Mouse (Mus musculus) c-Kit-positive CD71-positive TER-119-negative erythroid progenitor cells, embryonic 14.5 days (primary cell): ENCODE results near the gene Otoa.

Experiments used
- DNase-seq: peaks from one replicate; pipeline ENCODE4 v3.0.0-alpha.2; 2013; ENCODE audit warnings: low read depth

The Otoa gene

DNA sequence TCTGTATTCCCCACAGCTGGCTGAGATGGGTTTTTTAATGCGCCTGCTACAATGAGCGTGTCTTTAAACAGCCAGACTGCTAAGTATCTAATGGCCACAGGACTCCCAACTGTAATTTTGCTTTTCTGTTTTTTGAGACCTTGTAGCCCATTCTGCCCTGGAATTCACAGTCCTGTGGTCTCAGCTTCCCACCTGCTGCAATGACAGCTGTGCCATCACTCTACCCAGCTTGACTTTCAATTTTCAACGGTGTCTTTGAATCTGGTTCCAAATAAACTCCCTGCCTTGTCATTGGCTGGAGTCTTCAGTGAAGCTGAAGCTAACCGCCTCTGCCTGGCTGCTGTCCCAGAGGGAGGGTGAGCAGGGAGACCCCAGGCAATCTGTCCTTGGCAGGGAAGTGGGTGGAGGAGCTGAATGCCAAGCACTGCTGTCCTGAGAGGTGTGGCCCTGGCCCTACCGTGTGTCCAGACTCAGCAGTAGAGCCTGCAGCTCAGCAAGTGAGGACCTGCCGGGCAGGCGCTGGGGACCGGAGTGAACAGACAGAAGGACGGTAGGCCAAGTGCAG is 1.6 kb downstream of the Otoa start:
- DNase-seq: no peak

DNA sequence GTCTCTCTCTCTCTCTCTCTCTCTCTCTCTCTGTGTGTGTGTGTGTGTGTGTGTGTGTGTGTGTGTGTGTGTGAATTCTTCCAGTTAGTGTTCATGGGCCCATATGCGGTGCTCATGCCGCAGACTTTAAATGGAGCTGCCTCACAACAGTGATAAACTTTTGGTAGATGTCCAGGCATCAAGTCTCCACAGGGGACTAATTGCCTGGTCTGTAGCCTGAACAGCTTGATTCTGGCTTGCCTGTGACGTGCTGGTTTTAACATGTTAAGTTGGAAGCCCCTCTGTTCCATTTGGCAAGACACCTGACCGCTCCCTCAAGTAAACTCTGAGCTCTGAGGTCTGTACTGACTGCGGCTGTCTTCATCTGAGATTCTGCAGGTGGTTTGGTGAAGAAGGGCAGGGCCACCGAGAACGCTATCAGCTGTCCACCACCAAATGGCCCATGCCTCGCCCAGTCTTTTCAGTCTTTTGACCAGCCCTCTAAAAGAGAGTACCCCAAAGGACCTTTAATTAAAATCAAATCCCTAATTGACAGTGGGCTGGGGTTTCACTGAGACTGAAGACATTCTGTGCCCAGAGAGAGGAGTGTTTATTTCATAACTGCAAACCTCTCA is 3.5 kb downstream of the Otoa start:
- DNase-seq: no peak

DNA sequence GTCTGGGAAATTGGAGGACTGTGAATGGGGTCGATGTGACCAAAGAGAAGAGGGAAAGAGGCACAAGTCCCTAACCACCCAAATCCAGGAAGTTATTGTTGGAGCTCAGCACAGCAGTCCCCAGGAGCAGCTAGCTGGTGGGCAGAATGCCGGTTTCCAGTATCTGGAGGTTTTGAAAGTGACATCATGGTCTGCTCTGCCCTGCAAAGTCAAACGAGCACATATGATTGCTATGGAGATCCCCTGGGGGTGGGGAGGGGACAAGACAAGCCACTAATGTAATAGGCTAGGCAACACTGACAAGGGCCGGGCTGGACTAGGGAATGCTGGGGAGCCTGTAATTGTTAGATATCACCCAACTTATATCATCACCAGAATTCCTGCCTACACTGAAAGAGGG is 4.0 kb downstream of the Otoa start:
- DNase-seq: no peak

DNA sequence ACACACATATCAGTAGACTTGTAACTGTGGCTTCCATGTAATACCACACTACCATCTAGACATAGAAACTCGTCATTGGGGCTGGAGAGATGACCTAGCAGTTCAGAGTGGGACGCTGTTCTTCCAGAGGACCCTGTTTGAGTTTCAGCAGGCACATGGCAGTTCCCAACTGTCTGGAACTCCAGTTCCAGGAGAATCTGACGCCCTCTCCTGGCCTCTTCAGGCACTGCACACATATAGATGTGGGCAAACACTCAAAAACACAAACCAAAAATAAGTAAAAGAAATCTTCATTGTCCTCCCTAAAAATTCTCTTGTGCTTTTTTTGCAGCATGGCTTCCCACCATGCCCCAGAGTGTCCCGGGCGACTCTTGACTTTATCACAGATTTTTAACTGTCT is 7.3 kb downstream of the Otoa start:
- no peak for DNase-seq

DNA sequence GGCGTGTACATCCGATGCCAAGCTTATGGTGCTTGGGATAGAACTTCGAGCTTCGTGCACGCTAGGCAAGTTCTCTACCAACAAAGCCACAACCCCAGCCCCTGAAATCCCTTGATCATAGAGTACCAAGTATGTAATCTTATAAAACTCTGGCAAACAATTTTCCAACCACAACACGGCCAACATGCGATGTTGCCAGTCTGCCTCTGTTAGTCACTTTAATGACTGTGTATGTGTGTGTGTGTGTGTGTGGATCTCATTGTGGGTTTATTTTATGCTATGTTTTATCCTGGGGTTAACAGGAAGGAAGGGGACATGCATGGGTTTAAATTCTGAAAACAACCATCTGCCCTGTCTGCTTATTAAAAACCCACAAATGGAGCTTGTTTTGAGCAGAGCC is 9.3 kb downstream of the Otoa start:
- DNase-seq: no peak

DNA sequence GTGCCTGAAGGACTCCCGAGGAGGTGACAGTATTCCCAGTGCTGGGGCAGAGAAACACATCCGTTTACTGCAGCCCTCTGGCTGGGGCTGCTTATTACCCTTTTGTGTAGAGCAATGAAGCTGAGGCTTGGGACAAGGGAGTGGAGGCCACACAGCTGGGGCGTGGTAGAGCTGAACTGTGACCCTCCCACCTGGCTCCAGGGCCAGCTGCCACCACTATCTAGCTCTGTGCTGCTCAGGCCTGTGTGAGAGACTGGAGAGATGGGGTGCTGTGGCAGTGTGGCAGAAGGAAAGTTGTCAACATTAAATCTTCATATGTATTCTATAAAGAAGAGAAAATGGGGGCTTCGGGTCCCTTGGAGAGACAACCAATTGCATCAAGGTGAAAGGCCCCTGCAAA is 11.6 kb downstream of the Otoa start:
- no peak for DNase-seq

DNA sequence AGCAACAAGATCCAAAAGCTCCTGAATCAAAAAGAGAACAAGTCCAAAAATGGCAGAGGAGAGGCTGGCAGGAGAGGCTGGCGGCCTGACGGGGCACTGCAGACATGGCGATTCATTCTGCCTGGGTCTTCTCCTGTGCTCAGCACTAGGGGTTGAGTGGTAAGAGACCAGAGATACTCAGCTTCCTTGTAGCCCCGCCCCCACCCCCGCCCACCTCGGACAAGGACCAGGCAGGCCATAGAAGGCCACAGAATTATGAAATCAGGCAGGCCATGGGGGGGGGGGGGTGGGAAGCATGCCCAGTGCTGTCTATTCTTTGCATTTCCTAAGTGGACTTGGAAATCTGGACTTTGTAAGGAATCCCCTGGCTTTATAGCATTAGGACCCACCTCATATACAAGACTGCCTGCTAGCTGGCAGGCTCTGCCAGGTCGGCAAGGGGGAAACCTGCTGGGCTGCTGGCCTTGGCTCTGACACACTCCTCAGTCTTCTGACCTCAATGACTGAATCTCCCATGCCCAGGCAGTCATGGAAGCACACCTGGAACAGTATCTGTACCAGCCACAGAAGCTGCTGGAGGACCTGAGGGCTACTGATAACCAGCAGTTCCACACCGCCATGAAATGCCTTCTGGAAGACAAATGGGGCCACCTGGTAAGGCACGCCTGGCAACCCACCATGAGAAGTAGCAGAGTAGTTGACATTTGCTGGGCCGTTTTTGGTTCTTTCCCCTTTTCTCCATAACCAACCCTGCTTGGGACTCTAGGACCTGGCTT is 17.4 kb downstream of the Otoa start:
- no peak for DNase-seq

DNA sequence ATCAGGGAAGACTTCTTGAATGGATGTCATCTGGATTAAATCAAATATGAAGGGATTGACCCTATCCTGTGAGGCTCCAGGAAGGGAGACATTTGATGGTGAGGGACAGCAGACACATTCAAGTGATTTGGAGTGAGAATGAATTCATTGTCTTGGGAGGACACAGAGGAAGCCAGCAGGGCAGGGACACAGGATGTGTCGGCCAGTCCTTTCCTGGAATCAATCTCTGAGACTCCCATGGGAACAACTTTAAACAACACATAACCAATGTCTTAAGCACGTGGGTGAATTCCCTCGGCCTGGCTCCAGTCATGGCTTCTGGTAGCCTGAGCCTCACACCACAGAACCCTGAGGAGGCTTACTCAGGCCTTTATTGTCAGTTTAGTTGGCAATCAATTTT is 26.4 kb downstream of the Otoa start:
- no peak for DNase-seq

DNA sequence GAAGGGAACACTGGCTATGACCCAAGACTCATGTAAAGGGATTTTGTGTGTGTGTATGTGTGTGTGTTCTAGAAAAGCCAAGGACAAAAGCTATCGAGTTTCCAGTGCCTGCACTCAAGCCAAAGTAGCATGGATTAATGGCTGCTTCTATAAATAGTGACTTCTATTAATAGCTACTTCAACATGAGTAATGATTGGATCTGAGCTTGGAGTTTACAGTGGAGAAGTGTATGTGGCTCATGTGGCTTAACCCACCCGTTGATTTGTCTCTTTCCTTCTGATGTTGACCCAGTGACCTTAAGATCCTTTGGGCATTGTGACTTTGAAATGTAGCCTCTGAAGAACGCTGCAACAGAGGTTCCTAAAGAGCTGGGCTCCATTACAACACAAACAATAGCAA is 29.9 kb downstream of the Otoa start:
- DNase-seq: no peak

DNA sequence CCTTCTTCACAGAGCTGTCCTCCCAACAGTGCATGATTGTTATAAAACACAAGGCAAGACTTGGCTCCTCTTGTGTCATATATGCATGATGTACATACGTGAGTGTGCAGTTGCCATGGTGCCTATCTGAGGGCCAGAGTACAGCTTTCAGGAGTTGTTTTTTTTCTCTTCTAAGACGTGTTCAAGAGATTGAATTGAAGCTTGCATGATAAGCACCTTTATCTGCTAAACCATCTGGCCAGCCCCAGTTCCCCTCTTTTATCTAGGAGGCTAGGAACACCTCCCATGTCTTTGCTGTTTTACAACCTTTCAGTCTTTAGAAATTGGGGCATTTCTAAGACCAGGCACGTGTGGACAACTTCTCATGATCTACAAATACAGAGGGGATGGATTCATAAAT is 30.3 kb downstream of the Otoa start:
- DNase-seq: peak; percentile 38

DNA sequence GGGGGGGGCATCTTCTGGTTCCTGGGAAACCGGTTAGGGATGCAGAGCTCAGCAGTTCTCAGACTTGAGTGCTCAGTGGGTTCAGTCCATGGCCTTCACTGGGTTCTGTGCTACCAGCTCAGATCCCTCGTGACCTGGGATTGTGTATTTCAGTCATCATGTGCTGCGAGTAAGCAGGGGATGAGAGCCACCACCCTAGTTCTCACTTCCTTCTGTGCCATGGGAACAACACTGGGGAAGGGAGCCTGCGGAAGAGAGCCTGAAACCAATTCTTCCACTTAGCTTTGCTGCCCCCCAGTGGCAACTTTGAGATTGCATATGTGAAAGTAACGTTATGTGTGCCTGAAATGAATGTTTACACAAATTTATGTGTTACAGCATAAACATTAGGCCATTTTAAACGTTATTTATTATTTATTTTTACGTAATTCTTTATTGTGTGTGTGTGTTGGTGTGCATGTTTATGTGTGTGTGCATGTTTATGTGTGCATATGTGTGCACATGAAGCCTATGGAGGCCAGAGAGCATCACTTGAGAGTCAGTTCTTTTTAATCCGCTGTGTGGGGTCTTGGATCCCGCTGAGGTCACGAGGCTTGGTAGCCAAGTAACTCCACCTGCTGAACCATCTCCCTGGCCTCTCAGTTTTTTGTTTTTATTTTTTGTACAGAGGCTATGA is 38.8 kb downstream of the Otoa start:
- peak; percentile 66 for DNase-seq

DNA sequence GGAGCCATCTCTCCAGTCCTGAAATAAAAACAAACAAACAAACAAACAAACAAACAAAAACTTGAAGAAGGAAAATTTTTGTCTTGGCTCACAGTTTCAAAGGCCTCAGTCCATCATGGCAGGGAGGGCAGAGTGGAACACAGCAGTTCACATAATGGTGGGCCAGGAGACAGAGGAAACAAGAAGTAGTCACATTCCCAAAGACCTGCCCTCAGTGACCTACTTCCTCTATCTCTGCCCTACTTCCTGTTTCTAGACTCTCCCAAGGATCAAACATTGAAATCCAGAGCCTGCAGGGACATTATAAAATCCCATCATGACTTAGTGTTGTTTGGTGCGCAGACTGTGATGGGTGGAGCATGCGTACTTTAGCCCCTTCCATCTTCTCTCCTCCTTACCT is 49.4 kb downstream of the Otoa start:
- no peak for DNase-seq

DNA sequence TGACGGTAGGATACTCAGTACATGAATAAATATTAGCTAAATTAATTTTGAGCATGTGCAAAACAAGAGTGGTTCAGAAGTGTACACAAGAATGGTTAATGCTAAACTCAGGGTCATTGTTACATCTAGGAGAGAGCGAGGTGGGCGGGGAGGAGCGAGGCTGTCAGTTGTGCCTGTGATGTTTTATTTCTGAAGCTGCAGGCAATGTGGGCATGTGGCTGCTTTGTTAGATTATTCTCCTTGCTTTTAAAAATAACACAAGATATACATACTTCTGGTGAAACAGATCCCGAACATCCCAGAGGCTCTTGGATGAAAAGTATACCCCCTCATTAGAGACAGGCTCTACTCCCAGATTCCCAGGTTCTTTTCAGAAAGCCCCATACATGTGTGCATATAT is 59.8 kb downstream of the Otoa start:
- no peak for DNase-seq

DNA sequence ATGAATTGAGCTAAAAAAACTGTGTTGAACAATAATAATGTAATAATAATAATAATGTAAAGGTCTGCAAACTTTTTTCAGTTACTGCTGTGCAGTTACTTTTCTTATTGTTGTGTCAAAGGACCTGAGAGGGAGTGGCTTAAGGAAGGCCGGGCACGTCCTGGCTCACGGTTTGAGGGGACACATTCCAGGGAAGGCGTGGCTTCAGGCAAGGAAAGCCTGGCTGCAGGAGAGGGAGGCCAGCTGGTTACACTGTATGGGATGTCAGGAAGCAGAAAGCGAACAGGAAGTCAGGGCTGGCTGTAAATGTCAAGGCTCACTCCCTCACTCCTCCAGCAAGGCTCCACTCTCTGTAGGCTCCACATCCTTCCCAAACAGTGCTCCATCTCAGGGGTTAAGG is 69.2 kb downstream of the Otoa start:
- no peak for DNase-seq

DNA sequence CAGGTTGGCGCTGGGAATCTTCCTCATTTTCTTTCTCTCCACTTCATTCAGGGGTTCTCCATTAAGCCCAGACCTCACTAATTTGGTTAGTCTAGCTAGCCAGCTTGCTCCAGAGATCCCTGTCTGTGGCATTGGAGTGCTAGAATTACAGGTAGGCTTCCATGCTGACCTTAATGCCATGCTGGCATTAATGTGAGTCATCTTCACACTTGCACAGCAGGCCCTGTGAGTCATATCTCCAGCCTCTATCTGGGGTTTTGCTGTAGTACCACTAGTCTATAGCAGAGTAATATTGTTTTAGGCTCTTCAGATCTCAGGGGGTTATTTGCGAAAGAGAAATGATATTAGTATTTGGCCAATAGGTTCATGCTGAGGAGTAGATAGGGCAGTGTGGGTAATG is 70.7 kb downstream of the Otoa start:
- no peak for DNase-seq

DNA sequence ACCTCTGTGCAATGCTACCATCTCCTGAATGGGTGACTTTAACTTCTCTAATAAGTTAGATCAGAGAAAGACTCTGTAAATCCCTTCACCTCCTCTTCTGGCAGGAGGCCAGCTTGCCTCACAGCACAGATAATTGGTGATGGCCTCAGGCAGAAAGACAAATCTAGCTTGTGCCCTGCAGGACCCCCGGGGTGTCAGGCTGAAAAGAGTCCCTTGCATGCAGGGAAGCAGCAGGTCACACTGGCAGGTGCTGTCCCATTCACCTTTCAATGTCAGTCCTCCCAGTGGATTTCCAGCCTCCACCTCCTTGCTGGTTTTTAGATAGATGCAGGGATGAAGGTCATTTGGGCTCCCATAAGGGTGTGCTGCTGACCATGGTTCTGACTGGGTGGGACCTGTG is 84.2 kb downstream of the Otoa start:
- no peak for DNase-seq

DNA sequence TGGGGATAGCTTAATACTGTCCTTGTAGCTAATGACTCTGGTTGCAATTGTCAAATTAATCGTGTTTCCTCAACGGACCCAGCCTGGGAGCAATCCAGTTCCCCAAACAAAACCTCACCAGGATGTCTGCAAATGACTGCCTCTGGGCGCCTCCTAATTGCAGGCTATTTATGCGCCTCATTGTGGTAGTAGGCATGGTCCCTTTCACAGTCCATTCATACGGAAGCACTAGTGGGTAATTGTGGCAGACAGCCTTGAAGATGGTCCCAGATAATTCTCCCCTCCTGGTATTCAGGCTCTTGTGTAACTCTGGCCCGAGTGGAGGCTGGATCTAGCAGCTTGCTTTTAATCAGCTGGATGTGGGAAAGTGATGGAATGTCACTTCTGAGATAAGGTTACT is 90.4 kb downstream of the Otoa start:
- no peak for DNase-seq

DNA sequence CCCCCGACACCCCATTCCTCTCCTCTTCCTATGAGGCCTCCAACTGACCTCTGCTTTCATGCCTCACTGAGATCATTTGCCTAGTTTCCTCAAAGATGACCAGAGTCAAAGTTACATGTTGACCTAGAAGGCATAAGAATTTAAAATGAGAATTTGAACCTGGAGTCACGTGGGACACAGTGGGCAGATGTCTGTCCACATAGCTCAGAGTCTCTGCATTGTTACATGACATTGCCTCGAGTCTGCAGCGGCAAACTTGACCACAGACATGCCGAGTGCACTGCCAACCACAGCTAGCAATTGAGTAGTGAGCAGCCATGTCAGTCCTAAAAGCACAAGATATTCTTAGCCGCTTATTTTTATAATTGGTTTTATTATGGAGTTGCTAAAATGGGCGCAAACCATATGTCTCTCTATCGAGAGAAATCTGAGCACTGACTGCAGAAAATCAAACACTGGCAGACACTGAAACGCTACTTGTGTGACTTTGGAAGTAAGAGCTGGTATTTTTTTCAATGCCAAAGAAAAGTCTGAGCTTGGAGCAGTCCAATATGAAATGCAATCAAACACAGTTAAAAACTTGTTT is 105.8 kb downstream of the Otoa start:
- DNase-seq: no peak

DNA sequence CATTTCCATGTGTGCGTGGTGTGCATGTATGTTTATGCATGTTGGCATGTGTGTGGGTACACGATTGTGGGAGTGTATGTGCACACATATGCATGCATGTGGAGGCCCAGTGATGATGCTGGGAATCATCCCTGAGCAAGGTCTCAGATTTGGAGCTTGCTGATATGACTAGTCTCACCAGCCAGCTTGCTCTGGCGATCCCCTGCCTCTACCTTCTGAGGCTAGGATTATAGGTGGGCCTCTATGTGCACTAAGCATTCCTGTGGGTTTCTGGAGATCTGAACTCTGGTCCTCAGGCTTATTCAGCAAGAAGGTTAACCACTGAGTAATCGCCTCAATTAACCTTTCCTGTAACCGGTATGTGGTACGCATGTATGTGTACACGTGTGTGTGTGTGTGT is 107.5 kb downstream of the Otoa start:
- no peak for DNase-seq

DNA sequence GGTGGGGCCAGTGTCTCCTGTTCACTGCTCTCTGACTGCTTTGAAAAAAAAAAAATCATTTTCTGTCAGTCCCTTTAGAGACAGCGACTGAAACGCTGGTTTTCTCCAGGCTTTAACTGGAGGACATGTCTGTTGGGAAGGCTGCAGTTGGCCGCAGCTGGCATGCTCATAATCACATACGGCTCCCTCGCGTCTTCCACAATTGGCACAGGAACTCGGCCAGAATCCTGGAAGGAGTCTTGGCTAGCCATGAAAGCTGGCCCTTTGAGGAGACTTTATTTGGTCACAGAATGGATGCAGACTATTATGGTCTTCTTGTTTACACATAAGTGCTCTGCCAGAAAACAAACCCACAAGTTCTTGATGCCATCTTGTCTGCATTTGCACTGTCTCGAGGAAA is 117.5 kb downstream of the Otoa start:
- no peak for DNase-seq

DNA sequence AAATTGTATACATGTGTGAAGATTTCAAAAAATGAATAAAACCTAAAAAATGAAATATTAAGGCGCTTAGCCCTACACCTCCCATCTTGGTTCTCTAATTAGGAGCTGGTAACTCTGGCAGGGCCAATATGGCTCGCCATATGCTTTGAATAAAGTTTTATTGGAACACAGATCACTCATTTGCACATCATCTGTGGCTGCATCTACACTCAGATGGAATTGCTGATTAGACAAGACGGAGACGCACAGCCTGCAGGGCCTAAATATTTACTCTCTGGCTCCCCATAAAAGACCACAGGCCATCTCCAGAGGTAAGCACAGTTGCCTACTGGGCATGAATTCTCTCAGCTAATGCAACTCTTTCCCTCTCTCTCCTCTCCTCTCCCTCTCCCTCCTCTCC is 130.4 kb downstream of the Otoa start:
- no peak for DNase-seq
